Mouse (Mus musculus) midbrain, embryonic 16.5 days (tissue): ENCODE data around the gene Calm4. TPM values are rescaled to one million over a fixed set of nuclear protein-coding genes. Genes with fewer than 3 reads are reported as not detected.
"Not testable (repeated sequence)": the region's sequence is repeated elsewhere in the genome, so short reads cannot be mapped to it uniquely, and the experiment has no call there.

ENCODE experiments used
- ATAC-seq: fragments of 200-750 bp; cut with Nextera tagmentation; 2 replicates; pipeline ENCODE4 v1.8.0; 2017; ENCODE audit warnings: moderate TSS enrichment
- H3K27ac ChIP-seq: fragments of 300-500 bp; sonication (generic); 2 replicates; pipeline ENCODE4 v1.5.1; 2014; ENCODE audit warnings: mild to moderate bottlenecking, low read length, mixed read lengths
- H3K27me3 ChIP-seq: fragments of 300-500 bp; sonication (generic); 2 replicates; pipeline ENCODE4 v1.6.1; 2014; ENCODE audit warnings: low read depth, low read length, mixed read lengths; ENCODE audit not compliant: control insufficient read depth, insufficient read depth
- H3K36me3 ChIP-seq: fragments of 300-500 bp; sonication (generic); 2 replicates; pipeline ENCODE4 v1.6.1; 2014; ENCODE audit warnings: mild to moderate bottlenecking, low read length, moderate library complexity, mixed read lengths; ENCODE audit not compliant: control insufficient read depth, insufficient read depth
- H3K4me1 ChIP-seq: fragments of 300-500 bp; sonication (generic); 2 replicates; pipeline ENCODE4 v1.6.1; 2014; ENCODE audit warnings: mild to moderate bottlenecking, low read length, mixed read lengths; ENCODE audit not compliant: control insufficient read depth, insufficient read depth
- H3K4me2 ChIP-seq: fragments of 300-500 bp; sonication (generic); 2 replicates; pipeline ENCODE4 v1.6.1; 2014; ENCODE audit warnings: mild to moderate bottlenecking, low read length, mixed read lengths
- H3K4me3 ChIP-seq: fragments of 300-500 bp; sonication (generic); 2 replicates; pipeline ENCODE4 v1.5.1; 2014; ENCODE audit warnings: low read depth, mild to moderate bottlenecking, low read length, moderate library complexity, mixed read lengths
- H3K9ac ChIP-seq: fragments of 300-500 bp; sonication (generic); 2 replicates; pipeline ENCODE4 v1.6.1; 2014; ENCODE audit warnings: low read depth, low read length, mixed read lengths
- H3K9me3 ChIP-seq: fragments of 300-500 bp; sonication (generic); replicated peaks from 2 replicates; pipeline ENCODE4 v1.6.1; 2014; ENCODE audit warnings: mild to moderate bottlenecking, low read length, mixed read lengths; ENCODE audit not compliant: control insufficient read depth, poor library complexity, severe bottlenecking
- WGBS: fragments of 180-500 bp; shearing (Covaris S2); extraction: QIAGEN DNeasy Blood & Tissue Kit; methylation state at CpG from one replicate; pipeline ENCODE4 v1.1.7; 2014; 5-methylcytosine and 5-hydroxymethylcytosine counted together
- polyA plus RNA-seq: library from polyadenylated mRNA; unstranded; fragments of >200 nt; fragmentation: Nextera tagmentation; extraction: Ambion mirVana; gene quantifications from 2 replicates; pipeline ENCODE4 v1.2.1, GENCODE M21; 2015

Calm4 gene
- not detected in 2 replicates for polyA plus RNA-seq

DNA sequence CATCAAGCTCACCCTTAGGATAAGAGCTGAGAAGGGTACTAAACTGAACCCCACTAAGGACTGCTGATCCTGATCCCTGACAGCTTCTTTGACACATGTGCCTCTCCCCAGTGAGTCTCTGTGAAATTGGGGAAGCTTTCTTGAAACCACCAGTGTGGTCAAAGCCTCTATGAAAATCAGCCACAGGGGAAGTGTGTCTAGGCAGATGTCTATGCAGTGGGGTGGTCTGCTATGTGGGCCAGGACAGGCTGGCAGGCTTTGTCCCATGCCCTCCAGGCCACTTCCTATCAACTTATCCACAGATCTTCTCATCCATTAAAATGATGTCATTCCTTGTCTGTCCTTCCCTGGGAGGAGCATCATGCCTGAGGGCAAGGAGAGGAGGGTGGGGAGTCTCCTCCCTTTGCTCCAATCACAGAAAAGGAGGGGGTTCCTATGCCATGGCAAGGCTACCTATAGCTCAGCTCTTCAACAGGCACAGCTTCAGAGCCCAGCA, at the start of gene Calm4:
Calm4 (plus strand) TSS at position 446 of the 496 bp plus-strand sequence.
- not testable (repeated sequence) for H3K9me3 ChIP-seq, ATAC-seq, H3K4me2 ChIP-seq, H3K27ac ChIP-seq, H3K4me3 ChIP-seq, H3K9ac ChIP-seq, H3K27me3 ChIP-seq, H3K4me1 ChIP-seq, H3K36me3 ChIP-seq

GRCm38 (mm10) chr13:3788588-3788987, 49.0 kb upstream of the Calm4 start:
- no peaks in the 10 kb centered on the region for H3K36me3 ChIP-seq
- no peak overlapping the region for H3K4me3 ChIP-seq
- no peak overlapping the region for H3K4me2 ChIP-seq
- ATAC-seq, result no peak
- no peaks in the 10 kb centered on the region for H3K4me1 ChIP-seq
- H3K9ac ChIP-seq, result no peak overlapping the region
- H3K27me3 ChIP-seq, result no peaks in the 10 kb centered on the region
- 91% methylated on average over 2 of the region's 2 CpGs for WGBS
- H3K9me3 ChIP-seq, result no peaks in the 10 kb centered on the region
- no peak overlapping the region for H3K27ac ChIP-seq

DNA sequence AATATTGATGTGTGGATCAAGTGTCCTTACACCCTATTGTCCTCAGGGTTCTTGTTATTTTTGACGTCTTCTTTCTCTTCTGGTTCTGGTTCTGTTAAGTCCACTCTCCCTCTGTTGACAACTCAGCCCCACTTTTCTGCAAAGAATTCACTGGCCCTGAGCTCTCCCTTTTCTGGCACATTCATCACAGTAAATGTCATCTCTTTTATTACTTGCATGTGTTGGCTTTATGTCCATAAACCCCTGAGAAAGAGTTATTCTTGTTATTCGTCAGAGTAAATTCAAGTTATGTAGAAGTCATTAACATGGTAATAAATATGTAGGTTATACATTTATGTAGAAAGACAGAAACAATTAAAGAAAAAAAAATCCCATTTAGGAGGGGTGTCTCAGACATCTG, 48.0 kb upstream of the Calm4 start:
- Histone ChIP-seq H3K9ac (no peak overlapping the region), H3K36me3 (no peaks in the 10 kb centered on the region), H3K9me3 (no peaks in the 10 kb centered on the region), H3K4me2 (no peak overlapping the region), H3K27ac (no peak overlapping the region), H3K4me3 (no peak overlapping the region), H3K27me3 (no peaks in the 10 kb centered on the region), H3K4me1 (no peaks in the 10 kb centered on the region)
- 80% methylated on average over 2 of the region's 2 CpGs for WGBS
- no peak for ATAC-seq

DNA sequence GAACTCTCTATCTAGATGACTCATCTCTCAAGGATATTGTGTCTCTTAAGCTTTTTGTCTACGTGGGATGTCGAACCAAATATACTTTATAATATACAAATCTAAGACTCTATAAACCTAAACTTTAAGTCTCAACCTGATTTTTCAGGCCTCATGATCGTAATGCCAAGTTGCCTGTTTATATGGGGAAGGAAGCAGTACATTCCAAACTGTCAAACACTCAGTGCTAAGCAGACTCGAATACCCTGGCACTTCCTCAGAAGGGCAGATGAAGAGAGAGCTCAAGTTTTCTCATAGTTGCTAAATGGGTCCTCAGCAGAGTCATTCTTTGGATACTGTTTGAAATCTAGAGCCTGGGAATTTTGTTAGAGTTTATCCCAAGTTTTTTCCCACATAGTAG, 40.9 kb upstream of the Calm4 start:
- Histone ChIP-seq H3K27ac (no peak overlapping the region), H3K9me3 (no peaks in the 10 kb centered on the region), H3K4me1 (no peaks in the 10 kb centered on the region), H3K9ac (no peak overlapping the region), H3K4me2 (no peak overlapping the region), H3K36me3 (no peaks in the 10 kb centered on the region), H3K27me3 (no peaks in the 10 kb centered on the region), H3K4me3 (no peak overlapping the region)
- no peak for ATAC-seq
- WGBS, result 90% methylated on average over 4 of the region's 4 CpGs

DNA sequence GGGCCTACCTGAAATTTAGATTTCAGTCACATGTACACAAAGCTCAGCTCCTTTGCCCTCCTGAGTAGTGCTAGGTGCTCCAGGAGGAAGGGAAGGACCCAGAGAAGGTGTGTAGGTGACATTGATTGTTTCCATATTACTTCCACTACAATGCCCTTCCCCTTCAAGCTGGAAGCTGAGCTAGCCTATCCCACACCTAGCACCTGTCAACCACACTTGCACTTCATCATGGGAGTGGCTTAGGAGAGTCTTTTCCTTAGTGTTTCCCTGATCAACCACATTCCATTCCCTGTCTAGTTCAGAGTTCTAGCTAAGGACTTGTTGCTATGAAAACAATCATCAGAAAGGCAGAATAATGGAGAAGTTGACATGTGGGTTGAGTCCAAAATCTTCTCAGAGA, 38.8 kb upstream of the Calm4 start:
- no peaks in the 10 kb centered on the region for H3K36me3 ChIP-seq
- no peaks in the 10 kb centered on the region for H3K9me3 ChIP-seq
- H3K27ac ChIP-seq, result no peak overlapping the region
- no peak overlapping the region for H3K9ac ChIP-seq
- no peaks in the 10 kb centered on the region for H3K4me1 ChIP-seq
- H3K27me3 ChIP-seq, result no peaks in the 10 kb centered on the region
- no peak for ATAC-seq
- no peak overlapping the region for H3K4me2 ChIP-seq
- no peak overlapping the region for H3K4me3 ChIP-seq

DNA sequence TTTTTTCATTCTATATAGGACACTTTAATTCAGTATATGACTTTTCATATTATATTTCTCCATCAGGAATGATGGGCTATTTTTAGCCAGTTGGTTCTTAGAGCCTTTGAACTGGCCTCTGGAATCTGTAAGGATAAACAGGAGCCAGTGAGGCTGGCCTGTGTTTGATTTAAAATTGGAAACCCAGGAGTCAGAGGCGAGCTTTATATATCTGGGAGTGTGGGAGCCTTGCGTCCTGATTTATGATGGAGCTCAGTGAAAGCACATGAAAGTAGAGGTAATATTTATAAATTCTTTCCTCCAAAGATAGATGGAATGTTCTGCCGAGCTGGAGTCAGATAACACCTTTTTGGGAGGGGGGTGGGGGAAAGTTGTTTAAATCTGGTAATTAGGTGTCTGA, 38.2 kb upstream of the Calm4 start:
- H3K27ac ChIP-seq, result no peak overlapping the region
- no peak for ATAC-seq
- WGBS, result 70% methylated on average over 3 of the region's 3 CpGs

DNA sequence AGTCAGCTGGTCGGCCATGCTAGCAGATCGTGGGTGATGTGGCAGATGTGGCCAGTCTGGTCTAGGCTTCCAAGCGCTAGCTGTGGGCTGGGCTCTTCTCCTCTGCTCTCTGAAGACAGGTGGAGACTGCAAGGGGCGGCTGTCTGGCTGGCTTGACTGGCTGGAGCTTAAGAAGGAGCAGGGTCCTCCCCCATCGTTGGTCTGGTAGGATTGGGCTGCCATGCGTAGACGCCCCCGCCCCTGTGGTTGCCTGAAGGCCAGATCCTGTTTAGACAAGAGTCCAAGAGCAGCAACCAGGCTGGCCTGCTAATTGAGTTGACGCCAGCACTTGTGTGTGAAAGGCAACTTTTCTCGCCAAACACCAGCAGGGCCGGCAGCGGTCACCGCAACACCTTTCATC, 33.4 kb upstream of the Calm4 start, which contains the start of gene Calml3:
Calml3 (minus strand) TSS at position 131 of the 400 bp plus-strand sequence.
- no peaks in the 10 kb centered on the region for H3K27me3 ChIP-seq
- WGBS, result 90% methylated on average over 13 of the region's 13 CpGs
- no peaks in the 10 kb centered on the region for H3K36me3 ChIP-seq
- no peak within 1 kb of the TSS for H3K27ac ChIP-seq
- H3K9ac ChIP-seq, result no peak within 1 kb of the TSS
- no peak for ATAC-seq
- no peak within 1 kb of the TSS for H3K4me3 ChIP-seq
- H3K4me2 ChIP-seq, result no peak within 1 kb of the TSS
- no peaks in the 10 kb centered on the region for H3K4me1 ChIP-seq
- no peaks in the 10 kb centered on the region for H3K9me3 ChIP-seq

More for the DNA sequence above, 38.2 kb upstream of the Calm4 start:
- Histone ChIP-seq H3K27me3 (no peaks in the 10 kb centered on the region), H3K4me2 (no peak overlapping the region), H3K9me3 (no peaks in the 10 kb centered on the region), H3K4me3 (no peak overlapping the region), H3K9ac (no peak overlapping the region), H3K4me1 (no peaks in the 10 kb centered on the region), H3K36me3 (no peaks in the 10 kb centered on the region)

GRCm38 (mm10) chr13:3805132-3805531, 32.4 kb upstream of the Calm4 start:
- Histone ChIP-seq H3K36me3 (no peaks in the 10 kb centered on the region), H3K4me3 (no peak overlapping the region), H3K9ac (no peak overlapping the region), H3K27me3 (no peaks in the 10 kb centered on the region), H3K4me2 (no peak overlapping the region), H3K9me3 (no peaks in the 10 kb centered on the region), H3K4me1 (no peaks in the 10 kb centered on the region), H3K27ac (no peak overlapping the region)
- WGBS, result 57% methylated on average over 2 of the region's 2 CpGs
- ATAC-seq, result no peak

- WGBS, result 90% methylated on average over 5 of the region's 5 CpGs
- no peaks in the 10 kb centered on the region for H3K9me3 ChIP-seq
- no peaks in the 10 kb centered on the region for H3K4me1 ChIP-seq
- H3K27me3 ChIP-seq, result no peaks in the 10 kb centered on the region
- H3K9ac ChIP-seq, result no peak overlapping the region
- no peak overlapping the region for H3K4me3 ChIP-seq
- H3K4me2 ChIP-seq, result no peak overlapping the region
- no peaks in the 10 kb centered on the region for H3K36me3 ChIP-seq
- no peak for ATAC-seq
- H3K27ac ChIP-seq, result no peak overlapping the region
Measured at GRCm38 (mm10) chr13:3805638-3806037, 31.9 kb upstream of the Calm4 start.
